Mouse (Mus musculus) left cerebral cortex, adult 2 months (tissue): ENCODE results near the gene Ruvbl1. TPM values are rescaled to one million over a fixed set of nuclear protein-coding genes. Genes with fewer than 3 reads are reported as not detected.
A peak's percentile ranks its signal among the peaks of the same experiment; 100 is the strongest.

ENCODE experiments used
- DNase-seq, 2 experiments: peaks; one replicate each; pipeline ENCODE4 v3.0.0; 2021 to 2022; ENCODE audit warnings: low spot score in 2 of 2, mixed read lengths in 1 of 2; ENCODE audit errors: extremely low spot score in 1 of 2
- H3K27ac ChIP-seq: fragments of 200-600 bp; 2 replicates; pipeline ENCODE4 v1.8.1; 2022
- H3K4me3 ChIP-seq: fragments of 200-600 bp; 2 replicates; pipeline ENCODE4 v1.8.1; 2022
- CTCF ChIP-seq: fragments of 200-600 bp; IDR thresholded peaks from 2 replicates; pipeline ENCODE4 v1.8.1; 2022; ENCODE audit warnings: antibody characterized with exemption, mild to moderate bottlenecking, moderate library complexity
- intact Hi-C: fragments of 180-260 bp; cut with DNase I; formaldehyde crosslinking; loops from one replicate; pipeline ENCODE4 v1.15.1; 2025
- long read RNA-seq, 2 experiments: library from polyadenylated mRNA; stranded (forward); transcript quantifications; one replicate each; pipeline ENCODE4 v2.0.0; 2021; ENCODE audit warnings: borderline mapping rate in 2 of 2
- total RNA-seq, 2 experiments: library from RNA; stranded (reverse); gene quantifications; 2 replicates each; pipeline ENCODE4 v1.2.3; 2021

The Ruvbl1 gene
- total RNA-seq = 10 to 100 TPM; 38.6 to 39.3 TPM
- long read RNA-seq, experiment 1, transcript Ruvbl1-201 (11 exons, 1,675 nt) = major isoform, 52 of 60 reads
- long read RNA-seq, experiment 1, partial matches to known transcripts = 1 of 60 reads
- long read RNA-seq, experiment 1, other reads (novel, unspliced or antisense) = 7 of 60 reads
- long read RNA-seq, experiment 2, transcript Ruvbl1-201 (11 exons, 1,675 nt) = major isoform, 30 of 35 reads
- long read RNA-seq, experiment 2, partial matches to known transcripts = 1 of 35 reads
- long read RNA-seq, experiment 2, other reads (novel, unspliced or antisense) = 4 of 35 reads

DNA sequence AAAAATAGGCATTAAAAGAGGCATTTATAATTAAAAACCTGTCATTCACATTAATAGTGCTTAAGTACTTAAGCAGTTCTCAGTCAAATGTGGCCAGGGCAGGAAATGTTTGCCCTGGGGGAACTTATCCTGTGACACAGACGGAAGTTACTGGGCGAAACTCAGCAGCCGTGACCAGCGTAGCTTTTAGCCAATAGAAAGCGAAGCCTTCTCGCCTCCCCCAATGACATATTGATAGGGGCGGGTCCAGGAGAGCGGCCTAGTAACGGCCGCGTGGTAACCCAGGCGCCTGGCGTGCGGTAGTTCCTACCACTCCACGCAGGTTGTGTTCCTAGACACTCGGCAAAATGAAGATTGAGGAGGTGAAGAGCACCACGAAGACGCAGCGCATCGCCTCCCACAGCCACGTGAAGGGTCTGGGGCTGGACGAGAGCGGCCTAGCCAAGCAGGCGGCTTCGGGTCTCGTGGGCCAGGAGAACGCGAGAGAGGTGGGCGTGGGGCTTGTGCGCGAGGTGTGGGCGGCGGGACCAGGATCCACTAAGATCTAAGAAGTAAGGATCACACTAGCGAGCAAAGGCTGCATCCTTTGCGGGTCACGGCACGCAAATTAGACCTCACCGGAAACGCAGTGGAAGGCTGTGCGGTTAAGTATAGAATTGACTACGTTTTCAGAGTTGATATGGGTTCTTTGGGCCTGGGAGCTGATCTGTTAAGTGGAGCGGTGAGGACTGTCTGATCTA, at the start of gene Ruvbl1:
TSS of gene Ruvbl1 (plus strand) at position 229 of the 740 bp plus-strand sequence.
- TF ChIP-seq CTCF = no peak
- intact Hi-C loops = loop anchor here (1.0 kb wide), 1 partner anchor 19 kb away; the partner anchor contains the start of gene Eefsec
- peak; percentile 85 to 90 for DNase-seq
- H3K27ac ChIP-seq = peak within 1 kb of the TSS; percentile 51; the same call in 1 of the 2 replicates
- H3K4me3 ChIP-seq = peak within 1 kb of the TSS; percentile 56

DNA sequence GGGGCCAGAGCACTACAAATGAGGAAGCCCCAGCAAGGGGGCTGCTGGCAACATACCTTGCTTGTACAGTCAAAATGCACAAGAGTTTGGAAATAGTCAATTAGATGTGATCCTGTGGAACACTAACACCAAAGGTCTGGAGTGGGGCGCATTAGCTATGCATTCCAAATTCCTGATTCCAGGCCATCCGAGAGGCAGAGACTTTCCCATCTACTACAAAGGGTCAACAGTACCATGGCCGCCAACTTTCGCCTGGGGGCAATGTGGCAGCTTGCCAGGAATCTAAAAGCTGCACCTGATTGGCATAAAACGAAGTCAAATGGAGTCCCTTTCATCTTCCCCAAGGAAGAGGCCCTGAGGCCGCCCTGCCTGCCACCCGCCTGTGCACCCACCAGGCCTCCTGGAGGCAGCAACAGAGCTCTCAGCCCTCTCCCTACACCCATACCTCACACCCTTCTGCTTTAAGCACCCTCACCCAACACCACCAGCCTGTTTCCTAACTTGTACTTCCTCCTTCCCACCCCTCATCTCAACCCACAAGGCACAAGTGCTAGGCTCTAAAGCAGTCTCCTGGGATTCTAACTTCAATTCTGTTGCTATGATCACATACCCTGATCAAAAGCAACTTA, 49.0 kb upstream of the Ruvbl1 start:
- H3K4me3 ChIP-seq = no peak overlapping the region
- no peak for DNase-seq
- TF ChIP-seq CTCF = no peak
- intact Hi-C loops = no loop called here
- no peak overlapping the region for H3K27ac ChIP-seq

DNA sequence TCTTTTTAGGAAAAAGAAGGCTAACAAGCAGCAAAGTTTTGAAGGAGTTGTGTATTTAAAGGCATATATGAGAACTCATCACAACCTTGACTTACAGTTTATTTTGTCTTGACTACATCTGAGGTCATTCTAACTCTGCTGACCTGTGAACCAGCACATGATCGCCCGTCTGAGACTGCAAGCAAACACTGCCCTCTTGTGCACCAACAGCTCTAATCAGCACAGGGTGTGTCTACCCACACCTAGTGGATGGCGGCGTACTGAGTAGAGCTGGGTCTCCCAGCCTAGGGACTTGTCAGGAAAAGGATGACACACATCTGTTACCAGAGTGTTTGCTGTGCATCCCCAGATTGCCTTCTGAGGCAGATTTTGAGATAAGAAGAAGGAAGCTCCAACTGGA, 34.0 kb upstream of the Ruvbl1 start:
- peak in 1 of 2 experiments; percentile 20 for DNase-seq
- TF ChIP-seq CTCF = peak; percentile 57
- intact Hi-C loops = no loop called here
- Histone ChIP-seq H3K27ac (no peak overlapping the region), H3K4me3 (no peak overlapping the region)

DNA sequence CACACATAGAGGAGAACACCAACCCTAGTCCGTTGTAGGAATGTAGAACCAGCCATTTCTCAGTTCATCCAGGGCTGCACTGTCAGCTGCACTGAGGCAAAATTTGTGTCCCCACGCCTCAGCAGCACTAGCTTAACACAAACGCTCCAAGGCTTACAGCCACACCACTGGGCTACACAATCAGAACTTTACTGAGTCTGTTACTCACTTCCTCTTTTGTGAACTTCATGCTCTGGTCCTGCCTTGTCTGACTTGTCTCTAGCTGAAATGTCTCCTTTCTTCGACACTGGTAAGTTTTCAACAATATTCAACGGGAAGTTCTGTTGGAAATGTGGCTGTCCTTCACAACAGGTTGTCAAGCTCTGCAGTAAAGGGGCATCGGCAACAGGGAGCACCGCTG, 29.6 kb upstream of the Ruvbl1 start:
- intact Hi-C loops = no loop called here
- Histone ChIP-seq H3K27ac (no peak overlapping the region), H3K4me3 (no peak overlapping the region)
- no peak for DNase-seq
- TF ChIP-seq CTCF = no peak

DNA sequence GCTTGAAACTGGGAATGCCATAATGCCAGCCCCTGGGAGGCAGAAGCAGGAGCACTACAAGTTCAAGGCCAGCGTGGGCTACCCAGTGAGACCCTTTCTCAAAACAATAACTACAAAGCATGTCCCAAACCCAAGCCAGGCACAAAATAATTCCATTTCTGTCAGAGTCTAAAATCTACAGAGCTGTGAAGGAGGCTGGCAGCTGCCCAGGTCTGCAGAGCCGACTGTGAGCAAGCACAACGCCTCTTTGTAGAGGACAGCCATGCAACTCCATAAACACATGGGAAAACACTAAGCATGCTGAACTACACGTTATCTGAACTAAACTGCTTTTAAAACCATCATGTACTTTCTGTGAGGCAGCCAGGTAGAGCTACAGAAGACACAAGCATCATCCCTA, 26.2 kb upstream of the Ruvbl1 start:
- DNase-seq = peak; percentile 15 to 47
- H3K27ac ChIP-seq = peak overlapping the region; percentile 59; the same call in 1 of the 2 replicates
- TF ChIP-seq CTCF = no peak
- no peak overlapping the region for H3K4me3 ChIP-seq
- intact Hi-C loops = no loop called here

DNA sequence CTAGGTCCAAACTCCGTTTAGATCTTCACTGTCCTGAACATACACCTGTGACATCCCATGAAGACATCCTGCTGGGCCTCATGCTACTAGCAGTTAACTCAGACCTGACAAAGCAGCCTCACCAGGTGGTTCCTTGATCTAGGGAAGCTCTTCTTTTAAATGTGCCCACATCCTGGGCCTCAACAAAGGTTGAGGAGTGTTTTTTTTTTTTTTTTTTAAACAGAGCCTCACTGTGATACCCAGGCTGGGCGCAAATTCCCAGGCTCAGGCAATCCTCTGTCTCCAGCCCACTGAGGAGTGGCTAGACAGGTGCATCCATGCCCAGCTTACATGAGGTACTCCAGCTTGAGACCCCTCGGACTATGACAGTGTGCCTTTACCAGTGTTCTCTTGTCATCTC, 22.7 kb upstream of the Ruvbl1 start:
- no peak for TF ChIP-seq CTCF
- no peak for DNase-seq
- Histone ChIP-seq H3K27ac (no peak overlapping the region), H3K4me3 (no peak overlapping the region)
- intact Hi-C loops = no loop called here

DNA sequence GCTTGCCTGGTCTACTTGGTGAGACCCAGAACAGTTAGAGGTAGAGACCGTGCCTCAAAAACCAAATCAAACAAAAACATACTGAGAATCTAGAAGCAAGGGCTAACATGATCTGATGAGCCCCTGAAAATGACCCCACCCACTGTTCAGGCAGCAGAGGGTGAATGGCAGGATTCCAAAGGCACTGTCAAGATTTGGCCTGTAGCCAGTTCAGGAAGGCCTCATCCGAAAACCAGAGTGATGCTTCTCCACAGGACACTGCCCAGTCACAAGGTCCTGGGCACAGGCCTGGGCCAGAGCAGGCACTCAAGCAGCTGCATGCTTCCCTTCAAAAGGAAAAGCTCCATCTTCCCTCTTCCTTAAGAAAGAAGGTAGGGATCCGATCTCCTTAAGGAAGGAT, 21.8 kb upstream of the Ruvbl1 start:
- no peak overlapping the region for H3K27ac ChIP-seq
- DNase-seq = no peak
- TF ChIP-seq CTCF = no peak
- no peak overlapping the region for H3K4me3 ChIP-seq
- intact Hi-C loops = no loop called here

DNA sequence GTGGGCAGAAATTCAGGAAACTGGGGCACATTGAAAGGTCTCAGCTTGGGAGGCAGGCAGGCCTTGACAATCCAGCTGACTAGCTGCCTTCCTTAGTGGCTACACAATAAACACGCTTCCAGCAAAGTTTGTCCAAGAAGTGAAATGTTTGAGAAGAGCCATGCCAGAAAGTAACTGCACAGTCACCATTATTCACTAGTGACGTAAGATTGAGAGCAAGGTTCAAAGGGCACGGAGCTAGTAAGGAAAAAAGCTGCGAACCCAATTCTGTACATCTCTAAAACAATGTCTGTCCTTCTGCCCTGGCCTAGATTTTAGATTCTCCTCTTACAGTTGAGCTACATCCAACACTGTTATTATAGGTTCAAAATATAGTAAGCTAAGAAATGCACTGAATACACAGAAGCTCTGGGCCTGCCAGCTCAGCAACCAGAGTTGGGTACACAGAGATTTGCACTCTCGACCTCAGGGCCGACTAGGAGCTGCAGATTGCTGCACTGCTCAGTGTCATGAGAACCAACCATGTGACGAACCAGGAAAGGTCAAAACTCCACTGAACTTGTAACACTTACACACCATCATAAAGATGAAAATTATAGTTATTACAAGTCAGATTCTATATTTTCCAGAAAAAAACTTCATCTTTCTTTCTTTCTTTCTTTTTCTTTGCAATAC, 21.0 kb upstream of the Ruvbl1 start:
- Histone ChIP-seq H3K27ac (no peak overlapping the region), H3K4me3 (no peak overlapping the region)
- DNase-seq = no peak
- no peak for TF ChIP-seq CTCF
- intact Hi-C loops = no loop called here

DNA sequence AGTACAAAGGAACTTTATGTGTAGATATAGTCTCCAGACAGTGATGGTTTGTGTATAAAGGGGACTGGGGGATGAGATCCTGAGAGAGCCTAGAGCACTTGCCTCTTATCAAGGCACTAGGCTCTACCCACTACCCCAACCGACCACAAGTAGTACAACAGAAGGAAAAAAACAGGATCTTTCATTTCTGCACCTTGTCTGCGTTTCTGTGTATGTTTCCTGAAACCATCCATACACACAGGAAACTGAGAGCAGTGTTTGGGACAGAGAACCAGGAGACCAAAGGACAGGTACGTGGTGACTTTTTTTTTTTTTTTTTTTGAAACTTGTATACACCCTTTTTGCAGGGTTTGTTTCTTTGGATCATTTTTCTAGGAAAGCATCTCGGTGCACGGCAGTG, 19.5 kb upstream of the Ruvbl1 start:
- Histone ChIP-seq H3K4me3 (peak overlapping the region; percentile 99), H3K27ac (no peak overlapping the region; the same call in 1 of the 2 replicates)
- DNase-seq = no peak
- intact Hi-C loops = loop anchor here (1.0 to 5.0 kb wide), 2 partner anchors 20 to 248 kb away; partner anchors contain the start of gene Ruvbl1
- no peak; the same call in 1 of the 2 replicates for TF ChIP-seq CTCF

DNA sequence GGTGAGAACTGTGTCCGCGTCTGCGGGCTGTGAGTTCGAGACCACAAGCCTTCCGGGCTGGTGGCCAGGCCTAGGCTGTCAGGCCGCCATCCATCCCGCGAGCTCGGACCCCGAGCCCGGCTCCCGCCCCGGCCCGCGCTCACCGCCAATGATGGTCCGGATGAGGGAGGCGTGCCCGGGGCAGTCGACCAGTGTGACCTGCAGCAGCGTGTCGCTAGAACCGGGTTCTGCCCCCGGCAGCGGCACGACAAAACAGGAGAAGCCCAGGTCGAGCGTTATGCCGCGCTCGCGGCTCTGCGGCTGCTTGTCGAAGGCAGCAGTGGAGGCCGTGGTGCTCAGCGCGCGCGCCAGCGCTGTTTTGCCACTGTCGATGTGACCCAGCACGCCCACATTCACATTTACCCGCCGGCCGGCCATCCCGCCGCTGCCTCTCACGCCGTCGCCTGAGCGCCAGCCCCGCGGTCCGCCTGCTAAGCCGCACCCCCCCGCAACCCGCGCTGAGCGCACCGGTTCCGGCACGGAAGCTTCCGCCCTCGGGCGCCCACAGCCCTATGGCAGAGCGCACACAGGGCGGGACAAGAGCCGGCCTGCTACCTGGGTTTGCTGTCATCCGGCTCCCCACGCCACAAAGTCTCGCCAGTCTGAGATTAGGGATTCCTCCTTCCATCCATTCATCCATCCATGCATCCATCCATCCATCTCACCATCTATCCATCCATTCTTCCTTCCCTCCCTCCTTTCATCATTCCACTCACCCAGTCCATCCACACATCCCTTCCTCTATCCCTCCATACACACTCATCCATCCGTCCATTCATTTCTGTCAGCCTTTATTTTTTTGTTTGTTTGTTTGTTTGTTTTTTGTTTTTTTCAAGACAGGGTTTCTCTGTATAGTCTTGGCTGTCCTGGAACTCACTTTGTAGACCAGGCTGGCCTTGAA, 18.9 kb upstream of the Ruvbl1 start, which contains the start of gene Eefsec:
TSS of gene Eefsec (minus strand) at position 477 of the 940 bp plus-strand sequence.
- no peak; the same call in 1 of the 2 replicates for TF ChIP-seq CTCF
- peak; percentile 86 to 88 for DNase-seq
- Histone ChIP-seq H3K4me3 (peak within 1 kb of the TSS; percentile 99), H3K27ac (peak within 1 kb of the TSS; percentile 66)
- intact Hi-C loops = loop anchor here (1.0 to 5.0 kb wide), 2 partner anchors 19 to 249 kb away; partner anchors contain the start of gene Ruvbl1
